Mouse (Mus musculus) lung, postnatal 0 days (tissue): ENCODE measurements around the gene Btg2.

Experiments
- CTCF ChIP-seq: IDR thresholded peaks from 2 replicates; pipeline ENCODE4 v1.5.1; 2016; ENCODE audit warnings: antibody characterized with exemption, mild to moderate bottlenecking
- EP300 ChIP-seq: IDR thresholded peaks from 2 replicates; pipeline ENCODE4 v1.6.1; 2016; ENCODE audit warnings: antibody characterized with exemption, mild to moderate bottlenecking, control low read depth

GRCm38 (mm10) chr1:134092852-134093770 lies 14.2 kb upstream of the Btg2 start:
- TF ChIP-seq EP300: peak; percentile 54
- no peak for TF ChIP-seq CTCF
